Mouse (Mus musculus) ovary, adult 10 weeks (tissue): ENCODE results near the gene Magt1. TPM values are rescaled to one million over a fixed set of nuclear protein-coding genes. Genes with fewer than 3 reads are reported as not detected.

Experiments used
- polyA plus RNA-seq: library from polyadenylated mRNA; stranded (reverse); fragments of 350-450 nt; fragmentation: Illumina TruSeq; extraction: RNeasy Lipid Tissue Mini Kit (QIAGEN cat#74804); gene quantifications from one replicate; pipeline ENCODE4 v1.2.3, GENCODE M21; 2014

Gene Magt1
- polyA plus RNA-seq: 169 TPM

GRCm38 (mm10) chrX:106011465-106012159 lies at the start of gene Magt1:
Magt1 (minus strand) TSS chrX:106011906.

GRCm38 (mm10) chrX:106026418-106027342 lies 15.0 kb upstream of the Magt1 start, which contains the start of gene Atp7a:
Atp7a (plus strand) TSS chrX:106027276.

GRCm38 (mm10) chrX:106015571-106016322 lies 4.0 kb upstream of the Magt1 start, which contains the start of gene Cox7b:
Cox7b (plus strand) TSS chrX:106015700.

GRCm38 (mm10) chrX:105928861-105929477 lies 82.7 kb downstream of the Magt1 start, which contains the start of gene Atrx:
Atrx (minus strand) TSS chrX:105929403.

Other genes starting within 250 kb of the Magt1 start
- gene Fgf16, start 247.6 kb downstream of the Magt1 start, polyA plus RNA-seq: 0.46 TPM
- gene Atrx, start 82.5 kb downstream of the Magt1 start, polyA plus RNA-seq: 359 TPM
- 490 TPM for gene Cox7b, start 3.8 kb upstream of the Magt1 start, polyA plus RNA-seq
- gene Atp7a, start 15.4 kb upstream of the Magt1 start, polyA plus RNA-seq: 125 TPM
- 11.1 TPM for gene Tlr13, start 131.3 kb upstream of the Magt1 start, polyA plus RNA-seq
- gene Pgk1, start 175.2 kb upstream of the Magt1 start, polyA plus RNA-seq: 122 TPM
- 63.0 TPM for gene Taf9b, start 209.3 kb upstream of the Magt1 start, polyA plus RNA-seq
- gene Fnd3c2, start 243.5 kb upstream of the Magt1 start, polyA plus RNA-seq: not detected